Mouse (Mus musculus): ENCODE data around the gene Rgs17. TPM values are rescaled to one million over a fixed set of nuclear protein-coding genes. Genes with fewer than 3 reads are reported as not detected.

The Rgs17 gene
- polyA plus RNA-seq, 1 experiment from 2014 or later = 26.2 TPM

DNA sequence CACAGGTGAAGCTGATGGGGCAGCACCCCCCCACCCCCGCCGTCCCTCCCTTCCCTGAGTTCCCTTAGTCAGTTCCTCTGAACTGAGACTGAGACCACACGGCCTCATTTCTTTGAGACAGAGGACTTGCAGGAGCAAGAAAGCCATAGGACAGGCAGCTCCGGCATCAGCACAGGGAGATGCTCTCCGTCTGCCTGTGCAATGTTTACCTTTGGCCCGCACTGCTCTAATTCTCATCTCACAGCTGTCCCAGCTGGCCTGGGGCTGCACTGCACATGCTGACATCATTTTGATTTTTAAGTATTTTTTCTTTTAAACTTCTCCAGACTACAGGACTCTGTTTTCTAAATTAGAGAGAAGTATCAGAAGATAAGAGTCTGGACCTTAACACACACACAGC is 119.3 kb downstream of the Rgs17 start:
- no peaks in the 10 kb centered on the region for H3K9me3 ChIP-seq
- WGBS = 40% methylated on average over 6 of the region's 6 CpGs
- H3K4me1 ChIP-seq (replicated peaks) = peaks cover 28% of the 10 kb centered on the region
- peaks cover 23% of the 10 kb centered on the region for H3K36me3 ChIP-seq
- no peak overlapping the region for H3K9ac ChIP-seq
- no peak for ATAC-seq (ENCODE audit: low FRiP score, low read depth)
- peak overlapping the region; percentile 14; the same call in 1 of the 2 replicates for H3K4me3 ChIP-seq
- H3K27ac ChIP-seq (replicated peaks) = no peak overlapping the region
- peak overlapping the region; percentile 41 for H3K4me2 ChIP-seq
- H3K27me3 ChIP-seq = no peaks in the 10 kb centered on the region

DNA sequence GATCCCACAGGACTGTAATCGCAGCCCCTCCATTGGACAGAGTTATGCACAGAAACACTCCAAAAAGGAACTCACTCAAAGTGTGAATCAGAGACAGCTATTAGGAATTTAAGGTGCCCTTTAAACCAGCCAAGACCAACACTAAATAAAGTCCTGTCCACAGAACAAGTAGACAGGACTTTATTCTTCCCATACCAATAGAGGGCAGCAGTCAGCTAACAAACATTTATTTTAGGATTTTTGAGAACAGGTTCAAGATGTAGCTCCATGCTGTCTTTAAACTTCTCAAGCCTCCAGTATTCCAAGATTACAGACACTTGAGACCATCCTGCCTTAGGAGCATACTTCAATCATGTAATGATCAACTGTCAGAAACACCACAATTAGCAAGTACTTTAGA is 121.7 kb downstream of the Rgs17 start:
- ATAC-seq (ENCODE audit: low FRiP score, low read depth) = no peak
- Histone ChIP-seq H3K4me1 (replicated peaks) (peaks cover 23% of the 10 kb centered on the region), H3K4me3 (no peak overlapping the region), H3K27me3 (no peaks in the 10 kb centered on the region), H3K36me3 (peaks cover 25% of the 10 kb centered on the region), H3K9ac (no peak overlapping the region), H3K27ac (replicated peaks) (no peak overlapping the region), H3K4me2 (no peak overlapping the region), H3K9me3 (no peaks in the 10 kb centered on the region)
- WGBS = 100% methylated on average over 1 of the region's 1 CpGs

DNA sequence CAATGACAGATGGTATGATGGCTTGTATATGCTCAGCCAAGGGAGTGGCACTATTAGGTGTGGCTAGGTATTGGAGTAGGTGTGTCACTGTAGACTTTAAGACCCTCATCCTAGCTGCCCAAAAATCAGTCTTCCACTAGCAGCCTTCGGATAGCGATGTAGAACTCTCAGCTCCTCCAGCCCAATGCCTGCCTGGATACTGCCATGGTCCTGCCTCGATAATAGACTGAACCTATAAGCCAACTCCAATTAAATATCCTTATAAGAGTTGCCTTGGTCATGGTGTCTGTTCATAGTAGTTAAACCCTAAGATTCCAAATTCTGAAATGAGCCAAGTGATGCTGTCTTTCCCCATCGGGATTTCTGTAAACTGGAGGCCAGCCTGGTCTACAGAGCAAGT is 124.1 kb downstream of the Rgs17 start:
- H3K4me3 ChIP-seq = no peak overlapping the region
- no peak for ATAC-seq (ENCODE audit: low FRiP score, low read depth)
- no peak overlapping the region for H3K9ac ChIP-seq
- H3K4me1 ChIP-seq (replicated peaks) = peaks cover 6% of the 10 kb centered on the region
- no peak overlapping the region for H3K4me2 ChIP-seq
- H3K27ac ChIP-seq (replicated peaks) = no peak overlapping the region
- H3K36me3 ChIP-seq = peaks cover 25% of the 10 kb centered on the region
- H3K27me3 ChIP-seq = no peaks in the 10 kb centered on the region
- WGBS = 84% methylated on average over 4 of the region's 4 CpGs
- no peaks in the 10 kb centered on the region for H3K9me3 ChIP-seq

- no peaks in the 10 kb centered on the region for H3K27me3 ChIP-seq
- H3K27ac ChIP-seq (replicated peaks) = no peak overlapping the region
- H3K36me3 ChIP-seq = no peaks in the 10 kb centered on the region
- ATAC-seq (ENCODE audit: low FRiP score, low read depth) = no peak
- H3K9ac ChIP-seq = no peak overlapping the region
- WGBS = 23% methylated on average over 12 of the region's 12 CpGs
- no peak overlapping the region for H3K4me2 ChIP-seq
- H3K4me1 ChIP-seq (replicated peaks) = no peaks in the 10 kb centered on the region
- H3K9me3 ChIP-seq = no peaks in the 10 kb centered on the region
- H3K4me3 ChIP-seq = no peak overlapping the region
These were observed 131.5 kb downstream of the Rgs17 start for GRCm38 (mm10) chr10:5790657-5791056.

DNA sequence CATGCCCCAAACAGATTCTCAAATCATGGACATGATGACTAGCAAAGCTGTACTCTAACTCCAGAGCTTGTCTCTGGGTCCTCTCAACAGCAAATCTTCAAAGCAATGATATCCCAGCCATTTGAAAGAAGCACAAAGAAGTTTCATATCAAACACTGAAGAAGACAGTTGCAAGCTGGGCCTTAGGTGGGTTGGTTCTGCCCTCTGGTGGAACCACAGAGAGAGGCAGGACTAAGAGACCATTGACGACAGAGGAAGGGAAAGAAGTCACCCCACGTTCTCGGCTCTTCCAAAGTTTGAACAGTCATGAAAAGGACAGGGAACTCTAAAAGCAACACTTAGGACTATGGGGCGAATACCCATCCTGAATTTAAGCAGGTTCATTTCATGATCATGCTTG is 135.3 kb downstream of the Rgs17 start:
- Histone ChIP-seq H3K4me2 (no peak overlapping the region), H3K9me3 (no peaks in the 10 kb centered on the region), H3K27me3 (no peaks in the 10 kb centered on the region), H3K4me3 (no peak overlapping the region), H3K4me1 (replicated peaks) (no peaks in the 10 kb centered on the region), H3K9ac (no peak overlapping the region), H3K27ac (replicated peaks) (no peak overlapping the region), H3K36me3 (no peaks in the 10 kb centered on the region)
- ATAC-seq (ENCODE audit: low FRiP score, low read depth) = peak; percentile 69; the same call in 1 of the 2 replicates
- WGBS = 29% methylated on average over 4 of the region's 4 CpGs

Other genes starting within 250 kb of the Rgs17 start
- 14.2 and 16.9 TPM in 2 replicates for gene Fbxo5, start 116.8 kb downstream of the Rgs17 start, polyA plus RNA-seq (2015; fragmentation: Nextera tagmentation; extraction: Ambion mirVana)
- gene Mtrf1l, start 98.5 kb downstream of the Rgs17 start, polyA plus RNA-seq (2015; fragmentation: Nextera tagmentation; extraction: Ambion mirVana) = 10.6 and 12.3 TPM in 2 replicates

Measured in hindbrain, embryonic 15.5 days (tissue).